Mouse (Mus musculus) liver, adult 2 months (tissue): ENCODE measurements around the gene Pga5. TPM values are rescaled to one million over a fixed set of nuclear protein-coding genes. Genes with fewer than 3 reads are reported as not detected.

ENCODE experiments used
- DNase-seq: peaks from one replicate; pipeline ENCODE4 v3.0.0-alpha.2; 2011; ENCODE audit warnings: low read depth, low spot score; ENCODE audit errors: extremely low read depth
- H3K27ac ChIP-seq: fragments of 200-500 bp; replicated peaks from 2 replicates; pipeline ENCODE4 v1.5.1; 2012; ENCODE audit warnings: low read depth, mild to moderate bottlenecking, control low read depth, inconsistent platforms, low read length; ENCODE audit not compliant: insufficient read depth
- H3K27me3 ChIP-seq: fragments of 200-500 bp; 2 replicates; pipeline ENCODE4 v1.6.1; 2012; ENCODE audit warnings: mild to moderate bottlenecking, moderate library complexity, low read length, inconsistent platforms; ENCODE audit not compliant: control insufficient read depth, insufficient read depth
- H3K36me3 ChIP-seq: fragments of 200-500 bp; 2 replicates; pipeline ENCODE4 v1.6.1; 2012; ENCODE audit warnings: low read length, inconsistent platforms; ENCODE audit not compliant: control insufficient read depth, insufficient read depth
- H3K4me1 ChIP-seq: fragments of 200-500 bp; 2 replicates; pipeline ENCODE4 v1.6.1; 2011; ENCODE audit warnings: low read length; ENCODE audit not compliant: control insufficient read depth, insufficient read depth
- H3K4me3 ChIP-seq: fragments of 200-500 bp; 2 replicates; pipeline ENCODE4 v1.5.1; 2011; ENCODE audit warnings: low read depth, mild to moderate bottlenecking, control low read depth, low read length, moderate library complexity; ENCODE audit not compliant: insufficient read depth
- H3K79me2 ChIP-seq: fragments of 200-500 bp; 2 replicates; pipeline ENCODE4 v1.6.1; 2012; ENCODE audit warnings: inconsistent platforms, mild to moderate bottlenecking, low read length, moderate library complexity; ENCODE audit not compliant: control insufficient read depth, insufficient read depth
- H3K9ac ChIP-seq: fragments of 200-500 bp; 2 replicates; pipeline ENCODE4 v1.6.1; 2012; ENCODE audit warnings: low read depth, mild to moderate bottlenecking, control low read depth, inconsistent platforms, low read length
- CTCF ChIP-seq: fragments of 200-500 bp; IDR thresholded peaks from 2 replicates; pipeline ENCODE4 v1.5.1; 2011; ENCODE audit warnings: low read depth, low read length, control low read depth
- POLR2A ChIP-seq: fragments of 200-500 bp; IDR thresholded peaks from 2 replicates; pipeline ENCODE4 v1.6.1; 2011; ENCODE audit warnings: low read length, control low read depth; ENCODE audit not compliant: insufficient read depth; ENCODE audit errors: extremely low read depth
- WGBS: fragments of 180-500 bp; shearing (Covaris S2); methylation state at CpG from one replicate; pipeline ENCODE4 v1.1.7; 2018; 5-methylcytosine and 5-hydroxymethylcytosine counted together
- polyA plus RNA-seq: library from polyadenylated mRNA; depleted of rRNA; stranded (reverse); fragments of >200 nt; gene quantifications from 2 replicates; pipeline ENCODE4 v1.2.3, GENCODE M21; 2012
- total RNA-seq: library from RNA; depleted of rRNA; stranded (reverse); fragments of >200 nt; gene quantifications from 2 replicates; pipeline ENCODE4 v1.2.3, GENCODE M21; 2014

Pga5 gene
- total and polyA plus RNA-seq, 2 experiments, result not detected

DNA sequence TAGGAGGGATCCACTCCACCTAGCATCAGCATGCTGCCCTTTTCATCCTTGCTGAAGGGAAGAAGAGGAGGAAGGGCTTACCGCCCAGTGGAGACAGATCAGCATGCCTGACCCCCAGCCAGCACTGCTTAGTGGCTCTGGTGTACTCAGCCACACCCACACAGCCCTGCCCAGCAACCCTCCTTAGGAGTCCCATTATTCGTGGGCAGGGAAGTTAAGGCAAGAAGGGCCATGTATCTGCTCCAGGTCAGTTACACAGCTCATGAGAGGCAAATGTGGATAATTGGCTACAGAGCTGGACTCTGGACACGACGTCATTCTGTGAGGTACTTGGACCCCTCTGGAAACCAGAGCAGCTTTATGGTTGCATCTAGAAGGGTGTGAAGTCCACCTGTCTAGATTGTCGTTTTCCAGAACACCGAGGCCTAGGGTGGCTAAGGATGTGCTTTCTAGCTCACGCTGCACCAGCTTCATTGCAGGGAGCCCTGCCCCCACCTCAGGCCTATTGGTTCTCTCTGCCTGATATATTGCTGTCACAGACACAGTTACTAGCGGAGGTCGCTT lies 5.9 kb downstream of the Pga5 start:
- WGBS, result 84% methylated on average over 9 of the region's 9 CpGs
- H3K27ac ChIP-seq, result no peak overlapping the region
- no peaks in the 10 kb centered on the region for H3K79me2 ChIP-seq
- H3K36me3 ChIP-seq, result no peaks in the 10 kb centered on the region
- no peaks in the 10 kb centered on the region for H3K4me1 ChIP-seq
- DNase-seq, result no peak
- H3K4me3 ChIP-seq, result no peak overlapping the region
- no peaks in the 10 kb centered on the region for H3K27me3 ChIP-seq
- no peak for TF ChIP-seq POLR2A
- no peak for TF ChIP-seq CTCF
- no peak overlapping the region for H3K9ac ChIP-seq

GRCm38 (mm10) chr19:10671319-10671718 lies 6.6 kb downstream of the Pga5 start:
- Histone ChIP-seq H3K9ac (no peak overlapping the region), H3K79me2 (no peaks in the 10 kb centered on the region), H3K4me1 (no peaks in the 10 kb centered on the region), H3K27me3 (no peaks in the 10 kb centered on the region), H3K4me3 (no peak overlapping the region), H3K27ac (no peak overlapping the region), H3K36me3 (no peaks in the 10 kb centered on the region)
- TF ChIP-seq CTCF (no peak), POLR2A (no peak)
- no peak for DNase-seq
- WGBS, result 88% methylated on average over 4 of the region's 4 CpGs

DNA sequence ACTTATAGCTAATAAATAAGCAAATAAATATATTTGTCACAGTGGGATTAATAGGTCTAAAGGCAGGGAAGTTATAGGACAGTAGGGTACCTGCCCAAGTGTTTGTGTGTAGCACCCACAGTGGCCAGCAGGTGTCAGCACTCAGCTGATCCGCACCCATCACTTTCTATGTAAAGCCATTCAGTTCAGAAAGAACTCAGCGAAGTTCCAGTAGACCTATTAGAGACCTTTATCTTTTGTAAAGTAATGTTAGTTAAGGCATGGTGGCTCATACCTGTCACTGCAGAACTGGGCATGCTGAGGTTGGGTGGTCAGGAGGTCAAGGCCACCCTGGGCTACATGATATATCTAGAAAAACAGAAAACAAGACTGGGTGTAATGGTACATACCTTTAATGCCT lies 12.4 kb downstream of the Pga5 start:
- peak; percentile 37 for DNase-seq
- Histone ChIP-seq H3K27ac (no peak overlapping the region), H3K79me2 (no peaks in the 10 kb centered on the region), H3K4me3 (no peak overlapping the region), H3K27me3 (no peaks in the 10 kb centered on the region), H3K4me1 (peaks cover 3% of the 10 kb centered on the region; the same call in 1 of the 2 replicates), H3K9ac (no peak overlapping the region), H3K36me3 (peaks cover 5% of the 10 kb centered on the region; the same call in 1 of the 2 replicates)
- TF ChIP-seq CTCF, result peak; percentile 93
- TF ChIP-seq POLR2A, result no peak
- WGBS, result 29% methylated on average over 2 of the region's 2 CpGs

DNA sequence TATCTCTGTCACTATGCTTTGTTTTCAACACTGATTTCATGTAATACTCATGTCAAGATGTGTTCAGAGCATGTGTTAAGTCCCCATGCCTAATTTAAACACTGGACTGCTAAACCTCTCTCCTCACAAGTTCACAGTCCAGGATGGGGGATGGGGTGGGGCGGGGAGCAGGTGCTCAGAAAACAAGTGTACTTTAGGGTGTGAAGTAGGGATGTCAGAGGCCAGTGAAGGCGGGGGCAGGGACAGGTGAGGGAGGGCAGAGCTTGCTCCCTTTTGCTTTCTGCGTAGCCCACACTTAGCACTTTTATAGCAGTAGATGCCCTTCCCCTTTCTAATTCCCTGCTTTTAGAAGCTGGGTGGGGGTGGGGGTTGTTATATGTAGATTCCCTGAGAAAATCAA lies 12.8 kb downstream of the Pga5 start:
- Histone ChIP-seq H3K4me1 (peaks cover 3% of the 10 kb centered on the region; the same call in 1 of the 2 replicates), H3K27me3 (no peaks in the 10 kb centered on the region), H3K27ac (no peak overlapping the region), H3K9ac (no peak overlapping the region), H3K79me2 (no peaks in the 10 kb centered on the region), H3K4me3 (no peak overlapping the region), H3K36me3 (peaks cover 7% of the 10 kb centered on the region; the same call in 1 of the 2 replicates)
- DNase-seq, result peak; percentile 39
- TF ChIP-seq CTCF, result no peak
- no peak for TF ChIP-seq POLR2A
- WGBS, result 56% methylated on average over 3 of the region's 3 CpGs

DNA sequence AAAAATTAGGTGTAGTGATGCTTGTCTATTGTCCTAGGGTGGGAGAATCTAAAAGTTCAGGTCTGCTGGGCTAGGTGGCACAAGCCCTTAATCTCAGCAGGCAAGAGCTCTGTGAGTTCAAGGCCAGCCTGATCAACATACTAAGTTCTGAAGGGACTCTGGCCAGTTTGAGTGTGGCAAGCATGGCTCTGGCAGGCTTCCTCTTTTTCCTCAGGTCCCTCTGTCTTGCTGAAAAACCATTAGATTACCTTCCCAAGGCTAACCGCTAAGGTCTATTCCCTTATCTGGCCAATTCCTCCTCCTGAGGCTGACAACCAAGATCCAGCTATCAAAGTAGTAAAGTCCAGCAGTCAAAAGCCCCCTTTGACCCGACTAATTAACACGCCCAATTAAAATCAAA lies 15.2 kb downstream of the Pga5 start:
- Histone ChIP-seq H3K9ac (no peak overlapping the region), H3K27me3 (no peaks in the 10 kb centered on the region), H3K4me1 (peaks cover 17% of the 10 kb centered on the region), H3K27ac (no peak overlapping the region), H3K4me3 (no peak overlapping the region), H3K79me2 (no peaks in the 10 kb centered on the region), H3K36me3 (peaks cover 9% of the 10 kb centered on the region; the same call in 1 of the 2 replicates)
- DNase-seq, result peak; percentile 58
- TF ChIP-seq POLR2A (no peak), CTCF (no peak)
- 42% methylated on average over 3 of the region's 3 CpGs for WGBS

DNA sequence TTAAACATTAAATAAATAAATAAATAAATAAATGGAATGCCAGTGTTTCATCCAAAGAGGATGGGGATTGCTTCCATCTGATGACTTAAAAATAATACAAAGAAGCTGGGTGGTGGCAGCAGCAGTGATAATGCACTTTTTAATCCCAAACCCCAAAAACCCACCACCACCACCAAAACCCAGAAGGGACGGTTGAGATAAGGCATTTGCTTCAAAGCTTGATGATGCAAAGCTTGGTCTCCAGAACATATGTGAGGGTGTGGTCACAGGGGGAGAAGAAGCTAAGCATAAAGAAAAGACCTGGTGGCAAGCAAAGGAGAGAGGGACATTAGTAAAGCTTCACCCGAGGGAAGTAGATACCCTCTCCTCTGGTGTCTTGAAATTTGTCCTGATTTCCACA lies 16.0 kb downstream of the Pga5 start:
- H3K27ac ChIP-seq, result no peak overlapping the region
- DNase-seq, result no peak
- H3K27me3 ChIP-seq, result no peaks in the 10 kb centered on the region
- TF ChIP-seq CTCF, result no peak
- H3K4me1 ChIP-seq, result peaks cover 23% of the 10 kb centered on the region
- 96% methylated on average over 2 of the region's 2 CpGs for WGBS
- H3K9ac ChIP-seq, result no peak overlapping the region
- no peak overlapping the region for H3K4me3 ChIP-seq
- H3K79me2 ChIP-seq, result no peaks in the 10 kb centered on the region
- H3K36me3 ChIP-seq, result peaks cover 9% of the 10 kb centered on the region; the same call in 1 of the 2 replicates
